Mouse (Mus musculus) cerebellum, postnatal 36 days (tissue): ENCODE measurements around the gene Olfr1248.
"Not testable (repeated sequence)": the region's sequence is repeated elsewhere in the genome, so short reads cannot be mapped to it uniquely, and the experiment has no call there.

Experiments
- DNase-seq, 2 experiments: peaks; one replicate each; pipeline ENCODE4 v3.0.0; 2021 to 2022; ENCODE audit warnings: mixed read lengths in 2 of 2

Olfr1248 gene

GRCm38 (mm10) chr2:89618145-89618544 is at the start of gene Olfr1248:
Olfr1248 (minus strand) TSS chr2:89618245.
- not testable (repeated sequence) for DNase-seq

DNA sequence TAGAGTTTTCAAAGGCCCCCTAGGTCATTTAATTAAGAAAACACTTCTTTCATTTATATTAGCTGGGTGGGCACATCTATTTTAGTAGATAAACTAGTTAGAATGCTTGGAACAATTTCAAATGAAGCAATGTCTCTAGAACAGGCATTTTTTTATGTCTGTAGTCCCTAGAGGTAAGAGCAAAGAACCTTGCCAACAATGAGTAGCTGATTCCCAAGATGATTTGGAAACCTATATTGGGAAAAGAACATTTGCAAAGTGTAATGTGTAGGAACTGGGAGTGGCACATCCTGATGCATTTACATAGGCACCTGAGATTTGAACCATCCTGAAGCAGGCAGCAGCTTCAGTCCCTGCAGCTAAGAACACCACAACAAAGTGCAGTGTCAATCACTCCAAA is 43.3 kb upstream of the Olfr1248 start, which contains the start of gene Olfr1250:
Gene Olfr1250, minus strand, starts transcription at position 101 of the 400 bp plus-strand sequence.
- no peak for DNase-seq

DNA sequence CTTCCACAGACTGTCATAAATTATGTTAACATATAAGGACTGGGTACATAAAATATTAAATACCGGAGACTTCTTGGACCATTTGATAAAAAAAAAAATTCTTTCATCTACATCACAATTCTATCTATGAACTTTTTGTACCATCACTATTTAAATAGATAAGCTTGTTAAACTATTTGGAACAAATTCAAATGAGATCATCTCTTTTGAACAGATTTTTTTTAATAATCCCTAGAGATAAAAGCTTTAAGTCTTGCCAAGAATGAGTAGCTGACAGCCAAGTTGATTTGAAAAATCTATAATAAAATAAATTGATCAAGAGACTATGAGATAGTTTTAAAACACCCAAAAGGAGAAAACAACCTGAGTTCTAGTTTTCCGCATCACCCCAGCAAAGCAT is 16.8 kb upstream of the Olfr1248 start, which contains the start of gene Olfr1249:
Gene Olfr1249, minus strand, starts transcription at position 101 of the 400 bp plus-strand sequence.
- DNase-seq, result no peak

DNA sequence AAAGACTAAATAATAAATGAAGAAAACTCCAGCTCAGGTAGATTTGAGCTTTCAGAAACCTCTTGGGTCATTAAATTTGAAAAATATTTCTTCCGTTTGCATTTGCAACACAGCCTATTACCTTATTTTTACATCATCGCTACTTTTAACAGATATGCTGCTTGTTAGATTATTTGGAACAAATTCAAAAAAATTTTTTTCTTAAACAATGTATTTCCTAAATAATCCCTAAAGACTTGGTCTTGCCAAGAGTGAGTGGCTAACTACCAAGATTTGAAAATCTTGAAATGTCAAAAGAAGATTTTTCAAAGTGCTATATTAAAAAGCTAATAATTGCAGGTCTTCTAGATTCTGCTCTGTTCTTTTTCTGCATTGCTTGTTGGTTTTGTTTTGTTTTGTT is 4.0 kb downstream of the Olfr1248 start, which contains the start of gene Olfr1247:
Gene Olfr1247, minus strand, starts transcription at position 101 of the 400 bp plus-strand sequence.
- no peak for DNase-seq

DNA sequence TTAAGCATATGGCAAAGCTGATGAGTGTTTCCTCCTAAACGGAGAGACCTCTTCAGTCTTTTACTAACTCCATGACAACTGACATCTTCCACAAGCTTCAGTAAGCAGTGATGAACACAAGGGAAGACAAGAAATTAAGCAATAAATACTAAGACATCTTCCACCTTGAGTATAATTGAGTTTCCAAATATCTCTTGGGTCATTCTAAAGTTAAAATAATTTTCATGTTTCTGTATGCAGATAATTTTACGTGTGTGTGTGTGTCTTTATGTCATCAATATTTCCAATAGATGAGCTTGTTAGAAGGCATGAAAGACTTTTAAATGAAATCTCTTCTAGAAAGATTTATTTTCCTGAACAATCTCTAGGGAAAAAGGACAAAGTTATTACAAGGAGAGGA is 25.0 kb downstream of the Olfr1248 start, which contains the start of gene Olfr1246:
Gene Olfr1246, minus strand, starts transcription at position 101 of the 400 bp plus-strand sequence.
- DNase-seq, result no peak

DNA sequence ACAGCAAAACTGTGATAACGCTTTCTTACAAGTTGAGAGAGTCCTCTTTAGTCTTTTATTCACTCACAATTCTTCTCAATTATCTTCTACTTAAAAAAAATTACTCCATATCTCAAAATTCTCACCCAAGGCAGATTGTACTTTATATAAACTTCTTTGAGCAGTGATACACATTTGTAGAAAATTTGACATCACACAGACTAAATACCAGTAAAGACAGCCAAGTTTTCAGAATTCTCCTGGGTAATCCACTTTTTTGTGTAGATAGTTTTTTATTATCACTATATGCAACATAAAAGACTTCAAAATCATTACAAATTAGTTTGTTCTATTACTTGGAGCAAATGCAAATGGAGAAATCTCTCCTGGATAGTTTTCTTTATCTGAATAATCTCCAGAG is 39.7 kb downstream of the Olfr1248 start, which contains the start of gene Olfr1245:
Gene Olfr1245, minus strand, starts transcription at position 101 of the 400 bp plus-strand sequence.
- no peak for DNase-seq
